Mouse (Mus musculus) forebrain, postnatal 0 days (tissue): ENCODE data around the gene Pdk2. TPM values are rescaled to one million over a fixed set of nuclear protein-coding genes. Genes with fewer than 3 reads are reported as not detected.

Experiments
- ATAC-seq: fragments of 200-750 bp; cut with Nextera tagmentation; 2 replicates; pipeline ENCODE4 v1.8.0; 2017; ENCODE audit warnings: mild to moderate bottlenecking, moderate library complexity
- DNase-seq: peaks from one replicate; pipeline ENCODE4 v3.0.0-alpha.2; 2015
- H3K27ac ChIP-seq: fragments of 300-500 bp; sonication (generic); 2 replicates; pipeline ENCODE4 v1.5.1; 2014; ENCODE audit warnings: low read depth, mild to moderate bottlenecking, antibody characterized with exemption, low read length, moderate library complexity, mixed read lengths
- H3K27me3 ChIP-seq: fragments of 300-500 bp; sonication (generic); 2 replicates; pipeline ENCODE4 v1.6.1; 2014; ENCODE audit warnings: mild to moderate bottlenecking, low read length, mixed read lengths; ENCODE audit not compliant: insufficient read depth
- H3K36me3 ChIP-seq: fragments of 300-500 bp; sonication (generic); 2 replicates; pipeline ENCODE4 v1.6.1; 2014; ENCODE audit warnings: mild to moderate bottlenecking, moderate library complexity; ENCODE audit not compliant: insufficient read depth
- H3K4me1 ChIP-seq: fragments of 300-500 bp; sonication (generic); 2 replicates; pipeline ENCODE4 v1.6.1; 2014; ENCODE audit warnings: antibody characterized with exemption; ENCODE audit not compliant: insufficient read depth
- H3K4me2 ChIP-seq: fragments of 300-500 bp; sonication (generic); 2 replicates; pipeline ENCODE4 v1.6.1; 2014; ENCODE audit warnings: low read depth, mild to moderate bottlenecking, moderate library complexity
- H3K4me3 ChIP-seq: fragments of 300-500 bp; sonication (generic); 2 replicates; pipeline ENCODE4 v1.5.1; 2014; ENCODE audit warnings: low read depth, low read length, mixed read lengths
- H3K9ac ChIP-seq: fragments of 300-500 bp; sonication (generic); 2 replicates; pipeline ENCODE4 v1.6.1; 2014; ENCODE audit warnings: mild to moderate bottlenecking
- H3K9me3 ChIP-seq: fragments of 300-500 bp; sonication (generic); 2 replicates; pipeline ENCODE4 v1.6.1; 2016; ENCODE audit warnings: low read length
- CTCF ChIP-seq: sonication (generic); IDR thresholded peaks from 2 replicates; pipeline ENCODE4 v1.5.1; 2016; ENCODE audit warnings: antibody characterized with exemption, control low read depth, low read depth
- WGBS: fragments of 180-500 bp; shearing (Covaris S2); extraction: QIAGEN DNeasy Blood & Tissue Kit; methylation state at CpG from one replicate; pipeline ENCODE4 v1.1.7; 2014; 5-methylcytosine and 5-hydroxymethylcytosine counted together
- polyA plus RNA-seq: library from polyadenylated mRNA; unstranded; fragments of >200 nt; fragmentation: Nextera tagmentation; extraction: Ambion mirVana; gene quantifications from 2 replicates; pipeline ENCODE4 v1.2.1, GENCODE M21; 2015
- total RNA-seq: library from RNA; depleted of rRNA; stranded (reverse); fragments of >200 nt; gene quantifications from 2 replicates; pipeline ENCODE4 v1.2.3, GENCODE M21; 2014

Pdk2 gene
- total and polyA plus RNA-seq, 2 experiments from 2014 or later, result 6.9 to 38.1 TPM

DNA sequence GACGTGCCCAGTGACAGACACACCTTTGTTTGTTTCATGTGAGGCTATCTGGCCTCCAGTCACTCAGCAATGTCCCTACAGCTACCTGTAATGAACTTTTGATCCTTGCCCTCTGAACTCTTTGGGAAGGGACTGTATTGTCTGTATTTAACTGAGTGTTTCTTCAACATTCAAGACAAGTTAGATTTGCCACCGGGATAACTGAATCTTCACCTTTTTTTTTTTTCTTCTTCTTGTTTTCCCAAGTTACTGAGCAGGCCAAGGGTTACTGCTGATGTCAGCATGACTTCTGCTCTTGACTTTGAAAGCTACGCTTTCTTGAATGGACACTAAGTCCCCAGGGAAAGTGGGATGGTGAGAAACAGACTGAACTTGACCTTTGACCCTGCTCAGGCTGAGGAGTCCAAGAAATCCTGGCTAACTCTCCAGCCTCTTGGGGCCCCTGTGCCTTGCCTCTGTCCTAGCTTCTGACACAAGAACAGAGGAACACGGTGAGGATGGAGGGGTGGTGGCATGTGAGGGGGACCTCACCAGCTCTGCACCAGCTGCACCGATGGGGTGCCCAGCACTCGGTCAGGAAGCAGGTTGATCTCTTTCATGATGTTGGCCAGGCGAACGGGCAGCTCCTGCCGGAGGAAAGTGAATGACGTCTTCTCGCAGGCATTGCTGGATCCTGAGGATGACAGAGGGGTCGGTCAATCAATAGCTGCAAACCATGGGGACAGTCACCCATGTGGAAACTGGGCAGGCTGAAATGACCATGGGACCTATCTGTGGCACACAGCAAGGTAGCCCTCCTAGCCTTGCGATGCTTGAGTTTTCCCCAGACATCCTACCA lies 2.1 kb downstream of the Pdk2 start:
- Histone ChIP-seq H3K9me3 (no peaks in the 10 kb centered on the region), H3K27ac (no peak overlapping the region), H3K4me3 (no peak overlapping the region), H3K9ac (no peak overlapping the region), H3K27me3 (no peaks in the 10 kb centered on the region), H3K4me2 (no peak overlapping the region), H3K36me3 (no peaks in the 10 kb centered on the region), H3K4me1 (peaks cover 11% of the 10 kb centered on the region; the same call in 1 of the 2 replicates)
- no peak for TF ChIP-seq CTCF
- DNase-seq (no peak), ATAC-seq (no peak)
- 84% methylated on average over 13 of the region's 13 CpGs for WGBS

- Histone ChIP-seq H3K4me3 (no peak overlapping the region), H3K4me1 (peaks cover 11% of the 10 kb centered on the region; the same call in 1 of the 2 replicates), H3K27ac (no peak overlapping the region), H3K9me3 (no peaks in the 10 kb centered on the region), H3K36me3 (no peaks in the 10 kb centered on the region), H3K27me3 (no peaks in the 10 kb centered on the region), H3K4me2 (no peak overlapping the region), H3K9ac (no peak overlapping the region)
- no peak for TF ChIP-seq CTCF
- 60% methylated on average over 14 of the region's 14 CpGs for WGBS
- ATAC-seq, result no peak
- DNase-seq, result no peak
These were observed 2.9 kb downstream of the Pdk2 start for GRCm38 (mm10) chr11:95038156-95038817.

DNA sequence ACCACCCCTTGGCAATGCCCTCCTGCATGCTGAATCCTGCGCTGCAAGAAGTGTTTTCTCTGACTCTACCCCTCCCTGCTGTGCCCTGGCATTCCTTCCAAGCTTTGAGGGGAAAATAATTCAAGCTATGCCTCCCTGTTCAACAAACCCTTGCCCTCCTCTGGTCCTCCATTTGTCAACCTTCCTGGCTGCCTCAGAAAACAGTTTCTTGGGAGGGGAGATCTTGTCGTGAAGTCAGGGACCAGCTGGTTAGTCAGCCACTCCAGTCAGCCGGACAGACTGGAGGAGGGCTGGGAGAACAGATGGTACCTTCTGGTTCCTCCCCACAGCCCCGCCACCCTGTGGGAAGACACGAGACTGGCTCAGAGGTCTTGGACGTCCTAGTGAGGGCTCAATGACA lies 3.8 kb downstream of the Pdk2 start:
- Histone ChIP-seq H3K4me1 (peaks cover 11% of the 10 kb centered on the region; the same call in 1 of the 2 replicates), H3K4me2 (no peak overlapping the region), H3K36me3 (no peaks in the 10 kb centered on the region), H3K27ac (no peak overlapping the region), H3K9me3 (no peaks in the 10 kb centered on the region), H3K4me3 (no peak overlapping the region), H3K9ac (no peak overlapping the region), H3K27me3 (no peaks in the 10 kb centered on the region)
- DNase-seq (peak; percentile 16), ATAC-seq (no peak)
- no peak for TF ChIP-seq CTCF
- 40% methylated on average over 6 of the region's 6 CpGs for whole genome bisulfite sequencing

- H3K9me3 ChIP-seq, result no peaks in the 10 kb centered on the region
- ATAC-seq (no peak), DNase-seq (no peak)
- no peaks in the 10 kb centered on the region for H3K27me3 ChIP-seq
- H3K4me3 ChIP-seq, result no peak overlapping the region
- H3K9ac ChIP-seq, result no peak overlapping the region
- no peak for TF ChIP-seq CTCF
- H3K4me1 ChIP-seq, result peaks cover 8% of the 10 kb centered on the region; the same call in 1 of the 2 replicates
- WGBS, result 96% methylated on average over 5 of the region's 5 CpGs
- no peak overlapping the region for H3K4me2 ChIP-seq
- H3K27ac ChIP-seq, result no peak overlapping the region
- H3K36me3 ChIP-seq, result no peaks in the 10 kb centered on the region
These were observed 4.6 kb downstream of the Pdk2 start for GRCm38 (mm10) chr11:95036521-95036920.

GRCm38 (mm10) chr11:95034902-95035301 lies 6.3 kb downstream of the Pdk2 start:
- TF ChIP-seq CTCF, result no peak
- no peak overlapping the region for H3K4me3 ChIP-seq
- H3K9ac ChIP-seq, result no peak overlapping the region
- H3K27me3 ChIP-seq, result no peaks in the 10 kb centered on the region
- H3K27ac ChIP-seq, result no peak overlapping the region
- WGBS, result 68% methylated on average over 10 of the region's 10 CpGs
- no peaks in the 10 kb centered on the region for H3K36me3 ChIP-seq
- peaks cover under 1% of the 10 kb centered on the region; the same call in 1 of the 2 replicates for H3K4me1 ChIP-seq
- H3K4me2 ChIP-seq, result no peak overlapping the region
- no peak for DNase-seq
- H3K9me3 ChIP-seq, result no peaks in the 10 kb centered on the region
- ATAC-seq, result no peak

- H3K4me2 ChIP-seq, result no peak overlapping the region
- H3K27me3 ChIP-seq, result no peaks in the 10 kb centered on the region
- no peaks in the 10 kb centered on the region for H3K9me3 ChIP-seq
- no peaks in the 10 kb centered on the region for H3K36me3 ChIP-seq
- no peak for DNase-seq
- 85% methylated on average over 14 of the region's 14 CpGs for WGBS
- H3K9ac ChIP-seq, result no peak overlapping the region
- H3K27ac ChIP-seq, result no peak overlapping the region
- H3K4me3 ChIP-seq, result no peak overlapping the region
- H3K4me1 ChIP-seq, result no peaks in the 10 kb centered on the region
- ATAC-seq, result no peak
- TF ChIP-seq CTCF, result no peak
These were observed 7.5 kb downstream of the Pdk2 start for GRCm38 (mm10) chr11:95033617-95034016.

- no peak overlapping the region for H3K9ac ChIP-seq
- H3K9me3 ChIP-seq, result no peaks in the 10 kb centered on the region
- no peaks in the 10 kb centered on the region for H3K4me1 ChIP-seq
- no peak overlapping the region for H3K27ac ChIP-seq
- no peak overlapping the region for H3K4me3 ChIP-seq
- no peaks in the 10 kb centered on the region for H3K36me3 ChIP-seq
- no peak for TF ChIP-seq CTCF
- 33% methylated on average over 6 of the region's 6 CpGs for WGBS
- DNase-seq, result no peak
- ATAC-seq, result no peak
- no peaks in the 10 kb centered on the region for H3K27me3 ChIP-seq
- no peak overlapping the region for H3K4me2 ChIP-seq
These were observed 8.2 kb downstream of the Pdk2 start for GRCm38 (mm10) chr11:95032945-95033344.
